Mouse (Mus musculus) liver, embryonic 11.5 days (tissue): Measurements from ENCODE around the gene Traf5. TPM values are rescaled to one million over a fixed set of nuclear protein-coding genes. Genes with fewer than 3 reads are reported as not detected.

ENCODE experiments used
- ATAC-seq: fragments of 200-750 bp; cut with Nextera tagmentation; replicated peaks from 2 replicates; pipeline ENCODE4 v1.8.0; 2017; ENCODE audit warnings: moderate number of reproducible peaks, mild to moderate bottlenecking, moderate TSS enrichment, moderate library complexity; ENCODE audit not compliant: low FRiP score
- DNase-seq: peaks from one replicate; pipeline ENCODE4 v3.0.0-alpha.2; 2017; ENCODE audit warnings: low spot score
- H3K27ac ChIP-seq: fragments of 300-500 bp; sonication (generic); 2 replicates; pipeline ENCODE4 v1.5.1; 2014; ENCODE audit warnings: mild to moderate bottlenecking, low read depth, low read length, control low read depth
- H3K27me3 ChIP-seq: fragments of 300-500 bp; sonication (generic); replicated peaks from 2 replicates; pipeline ENCODE4 v1.6.1; 2014; ENCODE audit warnings: low read length, mixed read lengths; ENCODE audit not compliant: control insufficient read depth, insufficient read depth
- H3K36me3 ChIP-seq: fragments of 300-500 bp; sonication (generic); 2 replicates; pipeline ENCODE4 v1.6.1; 2014; ENCODE audit warnings: mild to moderate bottlenecking, low read length, moderate library complexity, mixed read lengths; ENCODE audit not compliant: control insufficient read depth, insufficient read depth
- H3K4me1 ChIP-seq: fragments of 300-500 bp; sonication (generic); replicated peaks from 2 replicates; pipeline ENCODE4 v1.6.1; 2014; ENCODE audit warnings: low read length, mixed read lengths; ENCODE audit not compliant: control insufficient read depth, insufficient read depth
- H3K4me2 ChIP-seq: fragments of 300-500 bp; sonication (generic); 2 replicates; pipeline ENCODE4 v1.6.1; 2014; ENCODE audit warnings: mild to moderate bottlenecking, control low read depth, moderate library complexity
- H3K4me3 ChIP-seq: fragments of 300-500 bp; sonication (generic); 2 replicates; pipeline ENCODE4 v1.5.1; 2014; ENCODE audit warnings: low read depth, low read length, control low read depth
- H3K9ac ChIP-seq: fragments of 300-500 bp; sonication (generic); 2 replicates; pipeline ENCODE4 v1.6.1; 2014; ENCODE audit warnings: low read depth, low read length, control low read depth
- H3K9me3 ChIP-seq: fragments of 300-500 bp; sonication (generic); 2 replicates; pipeline ENCODE4 v1.6.1; 2016; ENCODE audit warnings: low read length, inconsistent platforms, mixed read lengths; ENCODE audit not compliant: control insufficient read depth
- WGBS: fragments of 180-500 bp; shearing (Covaris S2); extraction: QIAGEN DNeasy Blood & Tissue Kit; methylation state at CpG from one replicate; pipeline ENCODE4 v1.1.7; 2014; 5-methylcytosine and 5-hydroxymethylcytosine counted together
- polyA plus RNA-seq: library from polyadenylated mRNA; unstranded; fragments of >200 nt; fragmentation: Nextera tagmentation; extraction: Ambion mirVana; gene quantifications from 2 replicates; pipeline ENCODE4 v1.2.1, GENCODE M21; 2014

Gene Traf5
- polyA plus RNA-seq, 1 experiment from 2014 or later = 10.6 TPM

GRCm38 (mm10) chr1:192100742-192101141 is 8.4 kb upstream of the Traf5 start:
- ATAC-seq = no peak
- WGBS = 91% methylated on average over 11 of the region's 11 CpGs

GRCm38 (mm10) chr1:192095626-192096025 is 3.3 kb upstream of the Traf5 start:
- H3K27ac ChIP-seq = no peak overlapping the region
- peaks cover 11% of the 10 kb centered on the region for H3K4me1 ChIP-seq
- ATAC-seq (no peak), DNase-seq (no peak)
- H3K4me3 ChIP-seq = no peak overlapping the region
- peaks cover 2% of the 10 kb centered on the region for H3K36me3 ChIP-seq
- 81% methylated on average over 5 of the region's 5 CpGs for WGBS
- no peak overlapping the region for H3K9ac ChIP-seq
- no peak overlapping the region for H3K4me2 ChIP-seq
- no peaks in the 10 kb centered on the region for H3K27me3 ChIP-seq
- H3K9me3 ChIP-seq = no peaks in the 10 kb centered on the region

More at GRCm38 (mm10) chr1:192100742-192101141, 8.4 kb upstream of the Traf5 start:
- DNase-seq = no peak
- no peak overlapping the region for H3K4me3 ChIP-seq
- H3K36me3 ChIP-seq = peaks cover 7% of the 10 kb centered on the region
- no peak overlapping the region for H3K27ac ChIP-seq
- no peak overlapping the region for H3K4me2 ChIP-seq
- H3K4me1 ChIP-seq = no peaks in the 10 kb centered on the region
- no peak overlapping the region for H3K9ac ChIP-seq
- no peaks in the 10 kb centered on the region for H3K27me3 ChIP-seq
- no peaks in the 10 kb centered on the region for H3K9me3 ChIP-seq

- peak; percentile 60 for DNase-seq
- Histone ChIP-seq H3K27me3 (no peaks in the 10 kb centered on the region), H3K4me2 (no peak overlapping the region), H3K27ac (no peak overlapping the region), H3K4me3 (no peak overlapping the region), H3K4me1 (peaks cover 15% of the 10 kb centered on the region), H3K36me3 (no peaks in the 10 kb centered on the region), H3K9me3 (no peaks in the 10 kb centered on the region), H3K9ac (no peak overlapping the region)
- ATAC-seq = no peak
- WGBS = 53% methylated on average over 13 of the region's 13 CpGs
Measured at GRCm38 (mm10) chr1:192094451-192095170, 2.3 kb upstream of the Traf5 start.

GRCm38 (mm10) chr1:192092879-192093660 is 711 bp upstream of the Traf5 start:
- Histone ChIP-seq H3K9ac (no peak overlapping the region), H3K4me2 (peak overlapping the region; percentile 92), H3K4me1 (peaks cover 15% of the 10 kb centered on the region), H3K36me3 (no peaks in the 10 kb centered on the region), H3K4me3 (peak overlapping the region; percentile 68), H3K27ac (no peak overlapping the region), H3K9me3 (no peaks in the 10 kb centered on the region), H3K27me3 (no peaks in the 10 kb centered on the region)
- DNase-seq = peak; percentile 73
- ATAC-seq = peak; percentile 77
- WGBS = 28% methylated on average over 16 of the region's 16 CpGs

- 68% methylated on average over 11 of the region's 11 CpGs for WGBS
Measured at GRCm38 (mm10) chr1:192090689-192091567, 1.4 kb downstream of the Traf5 start.

DNA sequence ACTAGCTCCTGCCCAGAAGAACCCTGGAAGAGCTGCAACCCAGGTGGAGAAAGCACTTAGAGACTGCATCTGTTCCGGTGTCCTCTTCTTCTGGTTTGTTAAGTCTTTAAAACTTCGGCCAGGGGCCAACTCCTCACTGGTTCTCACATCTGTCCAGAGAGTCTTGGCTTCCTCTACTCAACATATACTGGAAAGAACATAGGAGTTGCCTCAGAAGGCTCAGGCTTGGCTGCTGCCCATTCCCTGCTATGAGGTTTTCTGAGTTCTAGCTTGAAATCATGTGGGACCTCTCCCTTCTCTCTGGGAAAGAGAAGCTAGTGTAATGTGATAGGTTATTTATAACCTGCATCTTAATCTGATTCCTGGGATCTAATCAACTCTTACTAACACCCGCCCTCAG is 2.1 kb downstream of the Traf5 start:
- Histone ChIP-seq H3K27me3 (no peaks in the 10 kb centered on the region), H3K4me3 (no peak overlapping the region), H3K27ac (no peak overlapping the region), H3K4me1 (peaks cover 15% of the 10 kb centered on the region), H3K9ac (no peak overlapping the region), H3K36me3 (no peaks in the 10 kb centered on the region), H3K9me3 (no peaks in the 10 kb centered on the region), H3K4me2 (peak overlapping the region; percentile 92)
- 76% methylated on average over 3 of the region's 3 CpGs for WGBS
- ATAC-seq (no peak), DNase-seq (no peak)

More at GRCm38 (mm10) chr1:192090689-192091567, 1.4 kb downstream of the Traf5 start:
- DNase-seq = no peak
- no peak overlapping the region for H3K27ac ChIP-seq
- peak overlapping the region; percentile 68 for H3K4me3 ChIP-seq
- no peak for ATAC-seq
- no peaks in the 10 kb centered on the region for H3K36me3 ChIP-seq
- no peaks in the 10 kb centered on the region for H3K9me3 ChIP-seq
- H3K27me3 ChIP-seq = no peaks in the 10 kb centered on the region
- peak overlapping the region; percentile 92 for H3K4me2 ChIP-seq
- peaks cover 15% of the 10 kb centered on the region for H3K4me1 ChIP-seq
- peak overlapping the region; percentile 25; the same call in 1 of the 2 replicates for H3K9ac ChIP-seq

DNA sequence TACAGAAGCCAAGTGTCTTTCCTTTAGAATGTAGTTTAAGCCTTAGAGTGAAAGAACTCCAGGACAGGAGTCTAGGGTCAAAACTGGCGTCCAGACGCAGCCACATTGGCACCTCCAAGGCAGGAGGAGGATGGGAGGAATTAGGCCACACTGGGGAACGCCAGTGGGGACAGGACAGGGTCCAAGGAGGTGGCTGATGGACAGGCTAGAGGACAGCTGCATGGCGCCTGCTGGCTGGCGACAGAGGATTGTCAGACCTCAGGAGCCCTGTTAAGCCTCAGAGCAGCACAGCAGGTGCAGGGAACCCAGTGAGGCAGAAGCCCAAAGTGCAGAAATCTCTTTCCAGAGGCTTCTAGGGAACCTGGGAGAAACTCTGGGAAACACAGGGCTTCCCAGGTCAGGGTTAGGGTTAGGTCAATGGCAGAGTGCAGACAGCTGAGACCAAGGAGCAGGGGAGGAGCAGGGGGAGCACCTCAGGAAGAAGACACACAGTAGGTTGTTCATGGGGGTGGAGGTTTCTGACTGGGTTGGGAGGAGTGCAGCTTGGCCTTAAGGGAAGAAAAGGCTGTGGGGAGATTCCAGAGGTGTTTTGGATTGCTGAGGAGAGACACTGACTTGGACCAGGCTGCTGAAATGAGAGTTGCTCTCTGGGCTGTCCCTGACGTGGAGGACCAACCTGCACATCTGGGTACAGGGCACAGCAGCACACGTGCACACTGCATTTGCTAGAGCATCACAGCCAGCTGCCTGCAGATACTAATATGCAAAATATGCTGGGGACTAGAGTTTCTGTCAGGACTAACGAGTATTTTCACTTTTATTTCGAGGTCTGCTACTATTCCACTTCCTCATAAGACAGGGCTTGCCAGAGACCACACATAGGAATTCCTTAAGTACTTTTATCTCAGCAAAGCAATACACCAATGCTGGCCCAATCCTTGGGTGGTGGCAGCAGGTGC is 2.9 kb downstream of the Traf5 start:
- Histone ChIP-seq H3K4me3 (no peak overlapping the region), H3K4me1 (peaks cover 15% of the 10 kb centered on the region), H3K9me3 (no peaks in the 10 kb centered on the region), H3K9ac (no peak overlapping the region), H3K27me3 (no peaks in the 10 kb centered on the region), H3K27ac (no peak overlapping the region), H3K4me2 (0 out of 2 replicates have a peak overlapping the region, but pooled peaks have one; percentile 92), H3K36me3 (no peaks in the 10 kb centered on the region)
- no peak for ATAC-seq
- 74% methylated on average over 9 of the region's 9 CpGs for WGBS
- no peak for DNase-seq
